Mouse (Mus musculus): ENCODE measurements at regions not wholly inside any gene's neighbourhood (a gene's known extent, or its start where the extent isn't known, plus 50 kb on each side); places are given as distances from the start of the nearest gene placed in this dataset.

- DNase-seq = no peak
Measured at GRCm38 (mm10) chr13:5229476-5229875, 620.5 kb upstream of the Akr1e1 start.

GRCm38 (mm10) chr13:5234232-5234631 is 625.3 kb upstream of the Akr1e1 start:
- no peak for DNase-seq

- DNase-seq = no peak
Measured at GRCm38 (mm10) chr13:5235391-5235790, 625.9 kb upstream of the Klf6 start.

- no peak for DNase-seq
Measured at GRCm38 (mm10) chr13:5240541-5240940, 620.7 kb upstream of the Klf6 start.

- DNase-seq = no peak
Measured at GRCm38 (mm10) chr13:5242782-5243181, 618.5 kb upstream of the Klf6 start.

- no peak for DNase-seq
Measured at GRCm38 (mm10) chr13:5248671-5249391, 612.5 kb upstream of the Klf6 start.

GRCm38 (mm10) chr13:5257891-5258660 is 603.2 kb upstream of the Klf6 start:
- DNase-seq = no peak

GRCm38 (mm10) chr13:5259760-5260159 is 601.5 kb upstream of the Klf6 start:
- no peak for DNase-seq

GRCm38 (mm10) chr13:5272506-5273192 is 588.6 kb upstream of the Klf6 start:
- DNase-seq = no peak

- no peak for DNase-seq
Measured at GRCm38 (mm10) chr13:5276564-5276963, 584.7 kb upstream of the Klf6 start.

GRCm38 (mm10) chr13:5289753-5290449 is 571.4 kb upstream of the Klf6 start:
- DNase-seq = no peak

GRCm38 (mm10) chr13:5302141-5302540 is 559.1 kb upstream of the Klf6 start:
- DNase-seq = no peak

- DNase-seq = no peak
Measured at GRCm38 (mm10) chr13:5306688-5307087, 554.6 kb upstream of the Klf6 start.

GRCm38 (mm10) chr13:5313297-5313696 is 548.0 kb upstream of the Klf6 start:
- DNase-seq = peak; percentile 6

- no peak for DNase-seq
Measured at GRCm38 (mm10) chr13:5315011-5315410, 546.3 kb upstream of the Klf6 start.

GRCm38 (mm10) chr13:5317941-5318856 is 543.1 kb upstream of the Klf6 start:
- no peak for DNase-seq

- no peak for DNase-seq
Measured at GRCm38 (mm10) chr13:5345712-5346111, 515.6 kb upstream of the Klf6 start.

- DNase-seq = no peak
Measured at GRCm38 (mm10) chr13:5347503-5348469, 513.5 kb upstream of the Klf6 start.

GRCm38 (mm10) chr13:5367058-5367797 is 494.1 kb upstream of the Klf6 start:
- DNase-seq = no peak

- no peak for DNase-seq
Measured at GRCm38 (mm10) chr13:5370007-5370406, 491.3 kb upstream of the Klf6 start.
